Mouse (Mus musculus) limb, embryonic 12.5 days (tissue): Measurements from ENCODE around the gene Stxbp4. TPM values are rescaled to one million over a fixed set of nuclear protein-coding genes. Genes with fewer than 3 reads are reported as not detected.

Experiments used
- ATAC-seq: fragments of 200-750 bp; cut with Nextera tagmentation; 2 replicates; pipeline ENCODE4 v1.8.0; 2017; ENCODE audit warnings: low read depth, moderate TSS enrichment; ENCODE audit not compliant: insufficient number of reproducible peaks, insufficient read depth, low FRiP score, low TSS enrichment
- H3K27ac ChIP-seq: fragments of 300-500 bp; sonication (generic); 2 replicates; pipeline ENCODE4 v1.5.1; 2016; ENCODE audit warnings: mild to moderate bottlenecking, moderate library complexity
- H3K27me3 ChIP-seq: fragments of 300-500 bp; sonication (generic); 2 replicates; pipeline ENCODE4 v1.6.1; 2016; ENCODE audit warnings: mild to moderate bottlenecking, moderate library complexity
- H3K36me3 ChIP-seq: fragments of 300-500 bp; sonication (generic); 2 replicates; pipeline ENCODE4 v1.6.1; 2016; ENCODE audit warnings: mild to moderate bottlenecking, moderate library complexity
- H3K4me1 ChIP-seq: fragments of 300-500 bp; sonication (generic); replicated peaks from 2 replicates; pipeline ENCODE4 v1.6.1; 2016
- H3K4me2 ChIP-seq: fragments of 300-500 bp; sonication (generic); 2 replicates; pipeline ENCODE4 v1.6.1; 2016; ENCODE audit warnings: mild to moderate bottlenecking, moderate library complexity
- H3K4me3 ChIP-seq: fragments of 300-500 bp; sonication (generic); replicated peaks from 2 replicates; pipeline ENCODE4 v1.5.1; 2016; ENCODE audit warnings: mild to moderate bottlenecking
- H3K9ac ChIP-seq: fragments of 300-500 bp; sonication (generic); replicated peaks from 2 replicates; pipeline ENCODE4 v1.6.1; 2016; ENCODE audit warnings: mild to moderate bottlenecking, moderate library complexity
- H3K9me3 ChIP-seq: fragments of 300-500 bp; sonication (generic); 2 replicates; pipeline ENCODE4 v1.6.1; 2016; ENCODE audit warnings: mild to moderate bottlenecking, moderate library complexity
- WGBS: fragments of 180-500 bp; shearing (Covaris S2); methylation state at CpG from one replicate; pipeline ENCODE4 v1.1.7; 2016; 5-methylcytosine and 5-hydroxymethylcytosine counted together
- polyA plus RNA-seq: library from polyadenylated mRNA; unstranded; fragments of >200 nt; fragmentation: Nextera tagmentation; extraction: Ambion mirVana; gene quantifications from 2 replicates; pipeline ENCODE4 v1.2.1, GENCODE M21; 2016

Gene Stxbp4
- polyA plus RNA-seq, 1 experiment from 2014 or later, result 43.5 TPM

DNA sequence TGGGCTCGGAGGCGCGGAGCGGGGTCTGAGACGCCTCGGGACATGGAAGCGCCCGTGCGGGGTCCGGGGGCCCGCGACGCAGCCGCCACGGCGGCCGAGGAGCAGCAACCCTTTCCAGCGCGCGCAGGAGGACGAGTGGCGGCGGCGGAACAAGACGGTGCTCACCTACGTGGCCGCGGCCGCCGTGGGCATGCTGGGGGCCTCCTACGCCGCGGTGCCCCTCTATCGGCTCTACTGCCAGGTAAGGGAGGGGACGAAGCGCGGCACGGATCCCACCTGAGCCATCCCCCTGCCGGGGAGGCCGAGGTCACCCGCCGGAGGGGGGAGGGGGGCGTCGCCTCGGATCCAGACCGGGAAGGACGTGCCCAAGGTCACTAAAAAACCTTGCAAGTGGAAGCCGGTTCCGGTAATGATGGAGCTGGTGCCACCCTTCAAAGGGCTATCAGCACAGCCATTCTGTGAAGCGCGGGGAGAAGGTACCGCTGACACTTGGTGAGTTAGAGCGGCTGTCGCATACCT lies 487 bp upstream of the Stxbp4 start:
- Histone ChIP-seq H3K4me2 (peak overlapping the region; percentile 62), H3K9ac (peak overlapping the region; percentile 97), H3K4me3 (peak overlapping the region; percentile 92), H3K4me1 (peaks cover 19% of the 10 kb centered on the region), H3K27ac (peak overlapping the region; percentile 96), H3K36me3 (peaks cover 23% of the 10 kb centered on the region), H3K27me3 (no peaks in the 10 kb centered on the region), H3K9me3 (no peaks in the 10 kb centered on the region)
- ATAC-seq, result peak; percentile 66
- WGBS, result under 1% methylated on average over 54 of the region's 54 CpGs

DNA sequence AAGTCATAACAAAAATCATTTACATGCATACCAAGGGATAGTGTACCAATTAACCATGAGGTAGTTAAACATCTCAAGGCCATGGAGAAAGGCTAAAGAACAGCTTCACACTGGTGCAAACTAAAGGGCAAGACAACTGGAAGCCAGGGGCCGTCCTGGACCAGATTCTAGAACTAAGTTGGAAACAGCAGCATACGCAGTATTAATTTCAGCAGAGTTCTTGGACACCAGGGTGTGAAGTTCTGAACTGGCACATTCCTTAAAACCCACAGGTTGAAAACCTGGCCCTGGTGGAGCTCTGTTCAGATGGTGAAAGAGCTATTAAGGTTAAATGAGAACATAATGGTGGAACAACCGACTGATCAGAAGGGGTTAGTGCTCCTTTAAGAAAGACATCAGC lies 3.2 kb downstream of the Stxbp4 start:
- H3K27me3 ChIP-seq, result no peaks in the 10 kb centered on the region
- no peak overlapping the region for H3K27ac ChIP-seq
- ATAC-seq, result no peak
- 91% methylated on average over 3 of the region's 3 CpGs for WGBS
- H3K9me3 ChIP-seq, result no peaks in the 10 kb centered on the region
- H3K36me3 ChIP-seq, result peaks cover 9% of the 10 kb centered on the region
- H3K4me1 ChIP-seq, result peaks cover 14% of the 10 kb centered on the region
- no peak overlapping the region for H3K4me3 ChIP-seq
- H3K4me2 ChIP-seq, result no peak overlapping the region
- H3K9ac ChIP-seq, result no peak overlapping the region

DNA sequence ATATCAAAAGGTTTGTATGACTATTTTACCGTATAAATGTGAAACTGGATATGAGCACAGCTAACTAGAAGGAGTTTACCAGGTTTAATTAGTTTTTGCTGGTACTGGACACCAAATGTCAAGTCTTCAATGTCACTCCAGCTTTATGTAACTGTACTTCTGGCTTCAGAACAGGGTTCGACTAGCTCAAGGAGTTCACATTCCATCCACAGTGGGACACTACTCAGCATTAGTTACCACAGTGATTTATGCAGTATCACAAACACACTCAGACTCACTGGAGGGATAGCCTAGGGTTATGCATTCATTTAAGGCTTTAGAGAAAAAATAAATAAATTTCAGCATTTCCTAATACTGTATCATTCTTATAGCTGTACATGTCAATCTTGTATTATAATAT lies 5.4 kb downstream of the Stxbp4 start:
- no peak overlapping the region for H3K4me2 ChIP-seq
- no peak overlapping the region for H3K4me3 ChIP-seq
- no peak overlapping the region for H3K9ac ChIP-seq
- peaks cover 9% of the 10 kb centered on the region for H3K36me3 ChIP-seq
- H3K9me3 ChIP-seq, result no peaks in the 10 kb centered on the region
- H3K27ac ChIP-seq, result no peak overlapping the region
- H3K4me1 ChIP-seq, result peaks cover 12% of the 10 kb centered on the region
- 84% methylated on average over 2 of the region's 2 CpGs for WGBS
- H3K27me3 ChIP-seq, result no peaks in the 10 kb centered on the region
- ATAC-seq, result no peak

DNA sequence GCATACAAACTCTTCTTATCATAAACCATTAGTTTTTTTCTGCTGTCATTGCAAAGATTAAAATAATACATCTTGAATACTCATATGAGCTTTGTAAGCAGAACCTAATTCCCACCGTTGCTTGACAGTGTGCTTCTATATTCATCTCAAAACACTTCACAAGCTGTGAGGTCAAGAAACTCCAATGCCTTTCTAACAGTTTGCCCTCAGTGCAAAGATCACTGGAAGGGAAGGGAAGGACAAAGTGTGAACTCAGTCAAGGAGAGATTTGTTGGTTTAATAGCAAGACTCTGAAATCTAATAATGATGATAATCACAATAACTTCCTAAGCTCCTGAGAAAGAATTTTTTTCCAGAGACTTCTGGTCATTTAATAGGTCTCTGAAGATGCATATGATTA lies 10.1 kb downstream of the Stxbp4 start:
- 94% methylated on average over 1 of the region's 1 CpGs for WGBS
- H3K4me3 ChIP-seq, result no peak overlapping the region
- no peaks in the 10 kb centered on the region for H3K4me1 ChIP-seq
- no peak for ATAC-seq
- H3K9ac ChIP-seq, result no peak overlapping the region
- no peak overlapping the region for H3K27ac ChIP-seq
- H3K27me3 ChIP-seq, result no peaks in the 10 kb centered on the region
- H3K36me3 ChIP-seq, result peaks cover 9% of the 10 kb centered on the region
- no peaks in the 10 kb centered on the region for H3K9me3 ChIP-seq
- no peak overlapping the region for H3K4me2 ChIP-seq

DNA sequence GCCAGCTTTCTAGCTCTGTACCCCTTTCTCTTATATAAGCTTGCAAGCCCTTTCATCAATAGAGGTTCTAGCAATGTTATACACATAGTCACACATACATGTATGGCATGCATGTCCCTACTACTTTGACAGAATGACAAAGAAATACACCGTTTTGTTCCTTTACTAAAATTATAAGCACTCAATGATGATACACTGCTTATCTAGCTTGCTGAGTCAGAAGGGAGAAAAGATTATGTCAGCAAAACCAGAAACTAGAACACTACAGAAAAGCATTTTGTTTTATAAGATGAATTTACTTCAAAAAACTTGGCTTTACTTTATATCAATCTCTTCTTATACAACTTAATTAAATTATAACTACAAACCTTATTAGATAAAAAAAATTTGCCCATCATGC lies 12.7 kb downstream of the Stxbp4 start:
- 94% methylated on average over 1 of the region's 1 CpGs for WGBS

DNA sequence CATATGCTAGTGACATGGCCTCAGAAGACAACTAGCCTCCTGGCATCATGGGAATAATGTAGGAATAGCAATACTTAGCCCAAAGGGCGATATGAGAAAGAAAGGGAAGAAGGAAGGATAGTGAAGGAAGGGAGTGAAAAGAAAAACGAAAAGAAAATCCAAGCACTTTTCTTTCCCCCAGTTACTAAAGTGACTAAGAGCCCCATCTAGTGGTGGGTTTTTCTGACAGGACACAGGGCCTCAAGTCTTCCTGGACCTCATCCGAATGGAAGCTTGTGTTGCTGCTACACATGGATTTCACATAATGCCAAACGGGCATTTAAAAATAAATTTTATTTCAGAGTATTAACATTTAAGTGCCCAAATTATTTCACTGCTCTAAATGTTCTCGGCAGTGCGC lies 14.4 kb downstream of the Stxbp4 start:
- Histone ChIP-seq H3K27me3 (no peaks in the 10 kb centered on the region), H3K27ac (no peak overlapping the region), H3K9me3 (no peaks in the 10 kb centered on the region), H3K4me1 (no peaks in the 10 kb centered on the region), H3K4me3 (no peak overlapping the region), H3K36me3 (peaks cover 15% of the 10 kb centered on the region), H3K4me2 (no peak overlapping the region), H3K9ac (no peak overlapping the region)
- no peak for ATAC-seq
- 58% methylated on average over 6 of the region's 6 CpGs for WGBS

More for the DNA sequence above, 12.7 kb downstream of the Stxbp4 start:
- peaks cover 9% of the 10 kb centered on the region; the same call in 1 of the 2 replicates for H3K36me3 ChIP-seq
- no peaks in the 10 kb centered on the region for H3K9me3 ChIP-seq
- no peak for ATAC-seq
- no peaks in the 10 kb centered on the region for H3K27me3 ChIP-seq
- H3K9ac ChIP-seq, result no peak overlapping the region
- H3K4me2 ChIP-seq, result no peak overlapping the region
- H3K4me1 ChIP-seq, result no peaks in the 10 kb centered on the region
- no peak overlapping the region for H3K4me3 ChIP-seq
- H3K27ac ChIP-seq, result no peak overlapping the region

DNA sequence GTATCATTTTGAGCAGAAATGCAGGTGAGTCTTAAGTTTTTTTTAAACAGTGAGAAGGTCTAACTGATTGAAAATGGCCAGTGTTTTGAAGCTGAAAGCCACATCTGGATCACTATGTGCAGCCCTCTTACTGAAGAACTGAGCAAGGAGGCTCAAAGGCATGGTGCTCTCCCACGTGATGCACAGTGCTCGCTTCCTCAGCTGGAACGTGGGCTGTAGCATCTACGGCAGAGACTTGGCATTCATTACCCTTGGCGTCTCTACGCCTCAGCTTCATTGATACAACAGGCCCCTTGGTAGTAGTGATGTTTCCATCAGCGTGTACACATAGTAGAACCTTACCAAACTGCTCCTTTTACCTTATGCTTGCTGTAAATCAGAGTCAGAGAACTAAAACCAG lies 15.4 kb downstream of the Stxbp4 start:
- no peaks in the 10 kb centered on the region for H3K27me3 ChIP-seq
- H3K27ac ChIP-seq, result no peak overlapping the region
- no peak for ATAC-seq
- H3K4me1 ChIP-seq, result no peaks in the 10 kb centered on the region
- no peak overlapping the region for H3K4me2 ChIP-seq
- no peak overlapping the region for H3K9ac ChIP-seq
- no peaks in the 10 kb centered on the region for H3K9me3 ChIP-seq
- H3K36me3 ChIP-seq, result peaks cover 22% of the 10 kb centered on the region
- 92% methylated on average over 7 of the region's 7 CpGs for WGBS
- H3K4me3 ChIP-seq, result no peak overlapping the region

DNA sequence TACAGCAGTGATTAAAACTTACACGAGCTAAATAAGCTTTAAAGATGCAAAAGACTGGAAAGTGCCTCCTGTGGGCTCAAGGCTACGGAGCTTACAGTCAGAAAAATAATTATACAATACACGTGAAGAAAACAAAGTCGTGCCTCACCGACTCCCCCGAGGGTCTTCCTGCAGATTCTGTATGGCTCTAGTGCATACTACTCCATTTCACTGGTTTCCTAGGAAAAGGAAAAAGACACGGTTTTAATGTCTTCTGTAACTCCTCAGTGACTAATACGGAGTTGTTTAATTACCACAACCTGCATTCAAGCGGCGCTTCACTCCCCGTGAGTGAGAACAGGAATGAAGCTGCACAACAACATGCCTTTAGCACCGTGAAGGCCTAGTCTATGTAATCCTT lies 15.8 kb downstream of the Stxbp4 start:
- H3K9ac ChIP-seq, result no peak overlapping the region
- H3K4me2 ChIP-seq, result no peak overlapping the region
- 93% methylated on average over 12 of the region's 12 CpGs for WGBS
- no peaks in the 10 kb centered on the region for H3K27me3 ChIP-seq
- no peak for ATAC-seq
- no peaks in the 10 kb centered on the region for H3K4me1 ChIP-seq
- H3K9me3 ChIP-seq, result no peaks in the 10 kb centered on the region
- H3K36me3 ChIP-seq, result peaks cover 22% of the 10 kb centered on the region
- H3K27ac ChIP-seq, result no peak overlapping the region
- H3K4me3 ChIP-seq, result no peak overlapping the region

DNA sequence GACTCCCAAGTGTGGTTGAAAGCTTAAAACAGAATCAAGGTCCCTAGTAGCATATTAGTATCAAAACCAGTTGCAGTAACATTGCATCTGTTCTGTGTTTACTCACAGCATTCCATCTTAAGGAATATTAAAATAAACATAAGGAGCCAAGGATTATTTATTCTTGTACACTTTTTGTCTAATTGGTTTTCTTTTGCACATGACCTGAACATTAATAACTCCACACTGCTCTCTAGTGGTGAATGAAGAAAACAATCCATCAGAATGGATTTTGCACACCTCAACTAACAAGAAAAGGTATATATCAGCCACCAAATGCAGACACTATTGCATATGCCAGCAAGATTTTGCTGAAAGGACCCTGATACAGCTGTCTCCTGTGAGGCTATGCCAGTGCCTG lies 21.5 kb downstream of the Stxbp4 start:
- Histone ChIP-seq H3K4me3 (no peak overlapping the region), H3K4me2 (no peak overlapping the region), H3K9ac (no peak overlapping the region), H3K9me3 (no peaks in the 10 kb centered on the region), H3K27ac (no peak overlapping the region), H3K27me3 (no peaks in the 10 kb centered on the region), H3K36me3 (peaks cover 43% of the 10 kb centered on the region), H3K4me1 (no peaks in the 10 kb centered on the region)
- ATAC-seq, result no peak

DNA sequence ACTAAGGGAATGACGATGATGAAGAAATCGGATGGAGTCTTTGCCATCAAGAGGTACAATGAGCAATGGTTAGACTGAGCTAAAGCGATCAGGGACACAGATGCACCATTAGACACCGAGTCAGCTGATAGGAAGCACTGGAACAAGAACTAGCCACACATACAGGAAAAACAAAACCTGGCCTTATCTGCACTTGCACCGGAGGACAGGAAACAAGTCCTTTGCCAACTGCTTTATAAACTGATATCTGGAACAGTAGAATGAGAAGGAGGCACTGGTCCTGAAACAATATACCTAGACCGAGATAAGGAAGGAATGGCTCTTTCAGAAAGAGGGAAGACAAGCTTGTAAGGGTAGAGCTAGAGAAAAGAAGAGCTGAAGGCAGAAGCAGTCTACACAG lies 23.1 kb downstream of the Stxbp4 start:
- Histone ChIP-seq H3K4me1 (no peaks in the 10 kb centered on the region), H3K27me3 (no peaks in the 10 kb centered on the region), H3K4me2 (no peak overlapping the region), H3K9ac (no peak overlapping the region), H3K36me3 (peaks cover 39% of the 10 kb centered on the region), H3K27ac (no peak overlapping the region), H3K9me3 (no peaks in the 10 kb centered on the region), H3K4me3 (no peak overlapping the region)
- WGBS, result 89% methylated on average over 6 of the region's 6 CpGs
- ATAC-seq, result no peak

DNA sequence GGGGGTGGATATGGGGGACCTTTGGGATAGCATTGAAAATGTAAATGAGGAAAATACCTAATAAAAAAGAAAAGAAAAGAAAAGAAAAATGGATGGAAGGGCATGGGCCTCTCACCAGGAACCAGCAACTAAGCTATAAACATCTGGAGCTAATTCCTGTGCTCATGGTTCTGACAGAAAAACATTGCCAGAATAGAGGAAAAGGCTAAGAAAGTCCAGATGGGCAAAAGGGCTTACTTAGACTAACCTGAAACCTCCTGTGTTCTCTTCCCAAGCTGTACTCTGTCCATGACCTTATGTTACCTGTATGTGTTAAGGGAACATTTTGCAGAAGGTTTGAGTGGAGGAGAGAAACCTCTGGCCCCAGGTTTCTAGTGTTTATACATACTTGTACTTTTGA lies 25.8 kb downstream of the Stxbp4 start:
- H3K27me3 ChIP-seq, result no peaks in the 10 kb centered on the region
- peak; percentile 59; the same call in 1 of the 2 replicates for ATAC-seq
- H3K9me3 ChIP-seq, result no peaks in the 10 kb centered on the region
- H3K9ac ChIP-seq, result no peak overlapping the region
- H3K4me2 ChIP-seq, result no peak overlapping the region
- no peak overlapping the region for H3K4me3 ChIP-seq
- H3K36me3 ChIP-seq, result peaks cover 44% of the 10 kb centered on the region
- no peaks in the 10 kb centered on the region for H3K4me1 ChIP-seq
- peak overlapping the region; percentile 4; the same call in 1 of the 2 replicates for H3K27ac ChIP-seq

DNA sequence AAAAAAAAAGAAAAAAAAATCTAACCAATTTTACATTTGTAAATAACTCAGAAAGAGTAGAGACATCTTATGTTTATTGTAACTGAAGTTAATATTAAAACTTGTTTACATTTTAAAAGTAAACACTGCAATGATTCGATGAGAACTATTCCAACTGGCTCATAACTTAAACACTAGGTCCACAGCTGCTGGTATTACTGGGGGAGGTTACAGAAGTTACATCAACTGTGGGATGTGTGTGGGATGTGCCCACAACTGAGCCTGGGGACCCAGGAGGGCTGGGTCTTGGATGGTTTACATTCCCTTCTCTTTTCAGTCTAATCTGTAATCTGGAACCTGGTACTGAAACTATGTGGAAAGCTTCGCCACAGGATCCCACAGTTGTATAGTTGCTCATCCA lies 34.8 kb downstream of the Stxbp4 start:
- no peaks in the 10 kb centered on the region for H3K27me3 ChIP-seq
- no peaks in the 10 kb centered on the region for H3K4me1 ChIP-seq
- WGBS, result 97% methylated on average over 2 of the region's 2 CpGs
- no peak overlapping the region for H3K9ac ChIP-seq
- H3K36me3 ChIP-seq, result peaks cover 65% of the 10 kb centered on the region
- no peak for ATAC-seq
- H3K27ac ChIP-seq, result no peak overlapping the region
- H3K4me3 ChIP-seq, result no peak overlapping the region
- no peaks in the 10 kb centered on the region for H3K9me3 ChIP-seq
- no peak overlapping the region for H3K4me2 ChIP-seq
